Mouse (Mus musculus) central nervous system, embryonic 14 days (tissue): ENCODE measurements around the gene Ctxn1. TPM values are rescaled to one million over a fixed set of nuclear protein-coding genes. Genes with fewer than 3 reads are reported as not detected.

Experiments used
- polyA plus RNA-seq: library from polyadenylated mRNA; depleted of rRNA; stranded (reverse); fragments of >200 nt; gene quantifications from 2 replicates; pipeline ENCODE4 v1.2.3, GENCODE M21; 2012; rRNA removed

Ctxn1 gene
- 350 and 390 TPM in 2 replicates for polyA plus RNA-seq

DNA sequence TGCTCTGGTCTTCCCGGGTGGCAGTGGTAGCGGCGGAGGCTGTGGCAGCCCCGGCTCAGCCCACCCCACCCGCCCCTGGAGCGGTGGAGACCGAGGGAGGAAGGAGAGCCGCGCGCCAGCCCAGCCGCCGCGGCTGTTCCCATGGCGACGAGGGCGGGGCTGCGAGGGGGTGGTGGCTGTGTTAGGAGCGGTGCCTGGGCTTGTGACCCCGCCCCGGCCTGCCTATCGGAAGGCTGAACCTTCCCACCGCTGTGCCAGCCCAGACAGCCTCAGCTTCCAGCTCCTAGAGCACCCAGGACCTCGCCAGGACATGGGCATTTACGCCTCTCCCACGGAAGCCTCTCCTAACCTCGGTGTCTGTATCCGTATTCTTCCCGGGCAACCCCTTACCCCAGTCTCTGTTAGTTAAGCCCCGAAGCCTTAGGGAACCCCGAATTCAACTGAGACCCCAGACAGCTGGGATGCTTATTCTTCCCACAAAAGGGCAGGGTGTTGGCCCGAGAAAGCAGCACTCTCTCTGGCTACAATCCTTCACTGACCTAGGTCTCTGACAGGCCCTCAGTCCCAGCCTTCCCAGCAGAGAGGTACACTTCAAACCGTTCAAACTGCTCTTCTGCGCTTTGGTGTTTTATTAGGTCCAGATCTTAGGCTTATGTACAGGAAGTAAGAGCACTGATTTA, at the start of gene Ctxn1:
TSS of gene Ctxn1 (minus strand) at position 150 of the 680 bp plus-strand sequence.

DNA sequence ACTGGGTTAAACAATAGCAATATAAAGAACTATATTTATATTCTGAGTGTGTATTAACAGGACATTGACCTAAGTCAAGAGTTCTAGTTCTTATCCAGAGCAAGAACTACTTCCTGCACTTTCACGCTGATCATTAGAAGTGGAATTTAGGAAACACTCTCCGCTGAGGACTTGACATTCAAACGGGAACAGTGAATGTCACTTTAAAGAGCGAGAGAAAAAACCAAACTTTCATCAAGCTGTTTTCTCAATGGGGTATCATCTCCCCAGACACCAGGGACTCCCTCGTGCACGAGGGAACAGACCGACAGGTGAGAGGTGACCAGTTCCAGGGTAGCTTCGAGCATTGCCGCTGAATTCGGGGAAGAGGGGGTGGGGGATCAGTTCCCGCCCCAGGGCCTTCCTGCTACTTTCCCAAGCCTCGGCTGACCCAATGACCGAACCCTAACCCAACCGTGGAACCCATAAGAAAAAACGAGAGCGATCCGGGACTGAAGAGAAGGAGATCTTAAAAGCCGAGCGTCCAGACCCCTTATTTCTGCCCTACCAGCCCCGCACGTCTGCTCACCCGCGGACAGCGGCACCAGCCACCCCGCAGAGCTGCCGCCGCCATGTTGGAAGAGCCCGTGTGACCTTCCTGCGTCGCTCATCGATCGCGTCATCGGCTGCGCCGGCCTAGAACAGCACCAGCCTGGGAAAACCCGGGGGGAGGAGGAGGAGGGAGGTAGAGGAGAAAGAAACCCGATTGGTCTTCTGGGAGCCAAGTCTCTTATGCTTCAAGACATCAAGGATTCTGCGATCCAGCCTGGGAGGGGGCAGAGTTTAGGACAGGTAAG, 16.4 kb upstream of the Ctxn1 start, which contains the start of gene Timm44:
TSS of gene Timm44 (minus strand) at position 639 of the 836 bp plus-strand sequence.

DNA sequence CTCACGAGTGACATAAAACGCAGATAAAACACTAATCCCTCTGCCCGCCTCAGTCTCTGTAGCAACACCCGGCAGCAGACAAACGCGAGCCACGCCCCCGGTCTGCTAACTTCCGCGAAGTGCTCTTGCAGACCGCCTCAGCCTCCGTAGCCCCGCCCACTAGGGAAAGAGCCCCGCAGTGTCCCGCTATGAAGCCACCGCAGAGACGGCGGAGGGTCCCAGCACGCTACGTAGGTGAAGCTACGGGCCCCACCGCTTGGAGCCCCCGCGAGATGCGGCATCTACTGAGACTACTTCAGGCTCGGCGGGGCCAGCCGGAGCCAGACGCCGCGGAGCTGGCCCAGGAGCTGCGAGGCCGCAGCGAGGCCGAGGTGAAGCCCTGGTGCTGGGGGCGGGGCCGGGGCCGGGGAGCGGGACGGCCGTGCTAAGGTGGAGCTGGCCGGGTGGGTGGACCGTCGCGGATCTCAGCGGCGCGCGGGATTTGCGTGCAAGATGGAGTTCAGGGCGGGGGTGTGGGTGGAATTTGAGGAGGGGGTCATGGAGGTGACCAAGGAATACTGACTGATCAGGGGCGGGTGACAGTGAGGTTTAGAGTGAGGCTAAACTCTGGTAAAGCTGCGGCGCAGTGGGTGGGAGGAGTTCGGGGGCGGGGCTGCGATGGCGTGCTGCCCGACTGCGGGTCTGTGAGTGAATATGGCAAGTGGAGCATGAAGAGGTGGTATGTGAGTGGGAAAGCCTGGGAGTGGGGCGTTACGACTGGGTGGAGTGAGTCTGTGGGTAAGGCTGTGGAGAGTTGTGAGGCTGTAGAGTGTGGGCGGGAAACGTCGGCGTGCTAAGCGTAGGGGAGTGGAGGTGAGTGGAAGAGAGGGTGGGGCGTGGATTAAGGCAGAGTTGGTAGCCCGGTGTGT, 5.9 kb downstream of the Ctxn1 start, which contains the start of gene Snapc2:
TSS of gene Snapc2 (plus strand) at position 147 of the 908 bp plus-strand sequence.

DNA sequence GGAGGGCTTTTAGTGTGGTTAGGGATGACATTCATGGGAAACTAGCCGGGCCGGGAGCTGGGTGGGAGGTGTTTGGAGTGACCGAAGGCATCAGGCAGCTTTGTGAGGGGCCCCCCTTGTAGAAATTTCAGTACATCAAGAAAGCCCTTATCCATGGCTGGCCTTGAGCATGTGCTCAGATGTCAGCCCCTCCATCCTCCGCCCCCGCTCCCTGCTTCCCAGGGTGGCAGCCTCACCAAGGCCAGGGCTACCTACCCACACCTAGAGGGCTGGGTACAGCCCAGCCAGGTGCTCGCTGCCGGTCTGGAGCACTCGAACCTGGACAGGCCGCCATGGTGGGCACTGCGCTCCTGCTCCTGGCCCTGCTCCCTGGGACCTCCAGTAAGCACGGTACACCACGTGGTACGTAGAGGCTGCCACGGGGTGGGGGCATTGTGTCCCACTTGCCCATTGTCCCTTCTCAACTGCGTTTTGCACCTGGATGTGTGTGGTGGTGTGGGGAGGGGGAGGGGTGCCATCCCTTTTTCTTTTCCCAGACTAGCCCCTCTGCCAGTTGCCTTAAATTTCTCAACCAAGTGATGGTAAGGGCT, 11.0 kb downstream of the Ctxn1 start, which contains the start of gene Tgfbr3l:
TSS of gene Tgfbr3l (plus strand) at position 264 of the 590 bp plus-strand sequence.

DNA sequence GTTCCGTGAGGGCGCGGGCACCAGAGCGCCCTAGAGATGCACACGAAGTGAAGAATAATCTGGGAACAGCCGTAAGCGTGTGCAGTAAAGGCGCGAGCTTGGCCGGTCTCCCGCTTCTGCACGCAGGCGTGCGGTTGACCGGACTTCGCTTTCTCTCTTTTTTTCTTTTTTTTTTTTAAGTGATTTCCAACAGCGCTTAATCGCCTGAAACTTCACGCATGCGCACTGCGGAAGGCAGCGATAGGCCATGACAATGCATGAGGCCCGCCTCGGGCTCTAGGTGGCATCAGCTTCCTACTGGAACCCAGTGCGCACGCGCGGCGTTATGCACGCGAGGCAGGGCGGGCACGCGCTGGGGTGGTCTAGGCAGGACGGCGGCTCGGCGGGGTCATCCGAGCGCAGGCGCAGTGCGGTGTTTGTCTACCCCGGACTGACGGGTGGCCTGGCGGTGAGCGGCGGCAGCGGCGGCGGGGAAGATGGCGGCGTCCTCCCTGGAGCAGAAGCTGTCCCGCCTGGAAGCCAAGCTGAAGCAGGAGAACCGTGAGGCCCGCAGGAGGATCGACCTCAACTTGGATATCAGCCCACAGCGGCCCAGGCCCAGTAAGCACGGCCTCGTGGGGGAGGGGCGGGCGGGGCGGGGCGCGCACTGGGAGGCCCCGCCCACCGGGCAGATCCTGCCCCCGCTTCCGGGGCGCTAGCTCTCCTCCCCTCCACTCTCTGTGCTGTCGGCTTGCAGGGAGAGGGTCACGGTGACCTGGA, 20.5 kb downstream of the Ctxn1 start, which contains the start of the genes Map2k7 and Gm49320:
TSS of gene Map2k7 (plus strand) at position 307 of the 759 bp plus-strand sequence.
TSS of gene Gm49320 (plus strand) at position 432 of the 759 bp plus-strand sequence.

DNA sequence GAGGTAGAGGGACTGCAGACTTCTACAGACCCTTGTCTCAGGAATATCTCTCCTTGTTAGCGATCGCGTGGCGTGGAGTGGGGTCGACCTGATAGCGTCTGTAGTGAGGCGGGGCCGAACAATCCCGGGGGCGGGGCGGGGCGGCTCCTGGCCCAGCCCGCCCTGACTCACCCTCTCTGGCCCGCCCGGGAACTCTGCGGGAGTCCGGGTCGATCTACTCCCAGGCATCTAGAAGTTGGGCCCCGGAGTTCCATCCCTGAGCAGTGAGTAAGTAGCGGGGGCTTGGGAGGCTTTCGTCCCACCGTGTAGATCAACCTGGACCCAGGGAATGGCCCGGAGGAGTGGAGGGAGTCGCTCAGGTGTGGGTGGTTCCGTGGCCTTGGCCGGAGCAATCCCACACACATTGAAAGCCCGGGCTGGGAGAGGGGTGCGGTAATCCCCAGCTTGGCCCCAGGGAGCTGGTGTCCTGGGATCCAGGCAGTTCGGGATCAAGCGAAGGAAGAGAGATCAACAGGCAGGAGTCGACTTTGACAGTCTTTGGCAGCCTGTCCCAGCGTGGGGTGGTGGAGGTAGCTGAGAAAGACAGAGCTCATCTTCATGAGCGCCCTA, 32.2 kb downstream of the Ctxn1 start, which contains the start of gene Lrrc8e:
TSS of gene Lrrc8e (plus strand) at position 89 of the 609 bp plus-strand sequence.

DNA sequence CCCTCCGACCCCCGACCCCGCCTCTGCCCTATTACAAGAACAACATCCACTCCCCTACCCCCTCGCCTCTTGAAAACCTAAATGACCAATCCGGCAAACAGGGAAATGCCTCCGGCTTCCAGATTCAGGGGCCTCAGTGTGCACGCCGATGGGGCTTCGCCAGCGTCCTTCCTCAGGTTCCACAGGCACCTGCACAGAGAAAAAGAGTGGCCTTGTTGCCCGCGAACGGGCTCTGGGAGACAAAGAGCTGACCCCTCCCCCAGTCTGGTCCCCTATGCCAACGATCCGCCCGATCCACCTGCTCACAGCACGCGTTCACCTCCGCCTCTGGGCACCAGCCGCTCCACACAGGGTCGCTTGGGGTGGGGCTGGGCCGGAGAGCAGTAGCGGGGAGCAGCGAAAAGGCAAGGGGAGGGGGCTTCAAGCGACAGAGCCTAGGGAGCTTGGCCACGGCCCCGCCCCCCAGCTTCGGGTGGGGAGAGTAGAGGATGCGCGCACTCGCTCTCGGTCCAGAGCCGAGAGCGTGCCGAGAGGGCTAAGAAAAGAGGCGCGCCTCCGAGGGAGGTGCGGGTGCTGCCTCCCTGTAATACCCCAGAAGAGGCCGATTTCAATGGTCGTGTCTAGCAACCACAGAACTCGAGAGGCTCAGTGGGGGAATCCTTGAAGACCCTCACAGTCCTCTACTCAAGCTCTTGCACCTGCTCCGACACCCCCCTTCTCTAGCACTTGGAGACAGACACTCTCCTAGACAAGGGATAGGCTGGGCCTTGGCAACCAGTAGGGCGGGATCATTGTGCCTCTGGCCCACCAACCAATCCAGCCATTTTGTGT, 42.1 kb downstream of the Ctxn1 start, which contains the start of gene Prr36:
TSS of gene Prr36 (minus strand) at position 669 of the 831 bp plus-strand sequence.

Other genes starting within 250 kb of the Ctxn1 start
- 0.09 TPM in 1 of 2 replicates, not detected in the other for gene Cd209f, start 153.4 kb downstream of the Ctxn1 start, polyA plus RNA-seq
- gene Cd209g, start 125.2 kb downstream of the Ctxn1 start, polyA plus RNA-seq, result not detected in 2 replicates
- gene Evi5l, start 92.7 kb downstream of the Ctxn1 start, polyA plus RNA-seq, result 86.5 and 91.0 TPM in 2 replicates
- gene Prr36, start 41.8 kb downstream of the Ctxn1 start, polyA plus RNA-seq, result 47.9 and 51.3 TPM in 2 replicates
- gene Lrrc8e, start 32.4 kb downstream of the Ctxn1 start, polyA plus RNA-seq, result 0.02 and 0.09 TPM in 2 replicates
- 70.2 TPM in 2 replicates for gene Map2k7, start 20.5 kb downstream of the Ctxn1 start, polyA plus RNA-seq
- 7.2 and 7.3 TPM in 2 replicates for gene Gm49320, start 20.4 kb downstream of the Ctxn1 start, polyA plus RNA-seq
- 48.0 and 49.4 TPM in 2 replicates for gene Tgfbr3l, start 11.1 kb downstream of the Ctxn1 start, polyA plus RNA-seq
- 62.6 and 65.5 TPM in 2 replicates for gene Snapc2, start 6.2 kb downstream of the Ctxn1 start, polyA plus RNA-seq
- 78.4 and 88.7 TPM in 2 replicates for gene Timm44, start 16.6 kb upstream of the Ctxn1 start, polyA plus RNA-seq
- 16.1 and 17.8 TPM in 2 replicates for gene Ccl25, start 65.9 kb upstream of the Ctxn1 start, polyA plus RNA-seq
- 52.0 and 54.8 TPM in 2 replicates for gene Elavl1, start 66.1 kb upstream of the Ctxn1 start, polyA plus RNA-seq
- gene Cers4, start 233.8 kb upstream of the Ctxn1 start, polyA plus RNA-seq, result 43.9 and 52.1 TPM in 2 replicates